Mouse (Mus musculus): ENCODE results near the gene Nfia.

DNA sequence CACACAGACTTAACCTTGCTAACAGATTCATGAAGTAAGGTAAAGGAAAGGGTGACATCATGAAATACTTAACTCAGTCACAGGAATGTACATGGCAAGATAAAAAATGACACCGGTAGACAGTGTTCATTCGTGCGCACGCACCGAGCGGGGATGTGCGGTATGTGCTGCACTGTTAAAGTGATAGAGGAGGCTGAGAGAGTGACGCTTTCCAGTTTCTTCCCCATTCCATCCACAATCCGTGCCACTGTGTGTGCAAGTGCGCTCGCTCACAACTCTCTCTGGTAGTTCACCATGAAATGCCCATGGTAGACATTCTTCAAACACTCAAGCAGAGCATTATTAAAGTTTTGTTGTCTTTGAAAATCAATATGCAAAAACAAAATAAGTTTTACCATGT lies 218.9 kb downstream of the Nfia start:
- TF ChIP-seq POLR2A (IDR thresholded peaks at IDR 0.05; ENCODE audit: low read depth, low read length) = no peak
- TF ChIP-seq CTCF (IDR thresholded peaks at IDR 0.05; ENCODE audit: borderline replicate concordance, insufficient read depth, low read length) = no peak

Data from embryonic fibroblast, embryonic 13.5 days (primary cell).